Mouse (Mus musculus) hindbrain, embryonic 14.5 days (tissue): ENCODE results near the gene Olfr588-ps1. TPM values are rescaled to one million over a fixed set of nuclear protein-coding genes. Genes with fewer than 3 reads are reported as not detected.

Source experiments
- polyA plus RNA-seq: library from polyadenylated mRNA; unstranded; fragments of >200 nt; fragmentation: Nextera tagmentation; extraction: Ambion mirVana; gene quantifications from 2 replicates; pipeline ENCODE4 v1.2.1, GENCODE M21; 2014

Gene Olfr588-ps1
- polyA plus RNA-seq, 1 experiment from 2014 or later = not detected

Other genes with a start within 250 kb of the Olfr588-ps1 start
- not detected in 2 replicates for gene Olfr569, start 250.0 kb upstream of the Olfr588-ps1 start, polyA plus RNA-seq
- 0.25 TPM in 1 of 2 replicates, not detected in the other for gene Olfr570, start 246.3 kb upstream of the Olfr588-ps1 start, polyA plus RNA-seq
- gene Olfr571, start 223.3 kb upstream of the Olfr588-ps1 start, polyA plus RNA-seq = not detected in 2 replicates
- gene Olfr572, start 216.5 kb upstream of the Olfr588-ps1 start, polyA plus RNA-seq = not detected in 2 replicates
- not detected in 2 replicates for gene Olfr573-ps1, start 198.3 kb upstream of the Olfr588-ps1 start, polyA plus RNA-seq
- gene Olfr574, start 192.4 kb upstream of the Olfr588-ps1 start, polyA plus RNA-seq = not detected in 2 replicates
- not detected in 2 replicates for gene Olfr575, start 182.1 kb upstream of the Olfr588-ps1 start, polyA plus RNA-seq
- gene Olfr576, start 178.2 kb upstream of the Olfr588-ps1 start, polyA plus RNA-seq = not detected in 2 replicates
- not detected in 2 replicates for gene Olfr577, start 164.9 kb upstream of the Olfr588-ps1 start, polyA plus RNA-seq
- gene Olfr578, start 151.6 kb upstream of the Olfr588-ps1 start, polyA plus RNA-seq = not detected in 2 replicates
- gene Olfr582, start 102.9 kb upstream of the Olfr588-ps1 start, polyA plus RNA-seq = not detected in 2 replicates
- not detected in 2 replicates for gene Olfr583, start 89.6 kb upstream of the Olfr588-ps1 start, polyA plus RNA-seq
- gene Olfr584, start 59.0 kb upstream of the Olfr588-ps1 start, polyA plus RNA-seq = not detected in 2 replicates
- not detected in 2 replicates for gene Olfr585, start 43.2 kb upstream of the Olfr588-ps1 start, polyA plus RNA-seq
- gene Olfr586, start 15.2 kb upstream of the Olfr588-ps1 start, polyA plus RNA-seq = not detected in 2 replicates
- not detected in 2 replicates for gene Olfr589, start 15.5 kb downstream of the Olfr588-ps1 start, polyA plus RNA-seq
- not detected in 2 replicates for gene Olfr591, start 37.5 kb downstream of the Olfr588-ps1 start, polyA plus RNA-seq
- gene Olfr592, start 43.9 kb downstream of the Olfr588-ps1 start, polyA plus RNA-seq = not detected in 2 replicates
- gene Olfr593, start 71.0 kb downstream of the Olfr588-ps1 start, polyA plus RNA-seq = not detected in 2 replicates
- 0.07 TPM in 1 of 2 replicates, not detected in the other for gene Olfr594, start 76.1 kb downstream of the Olfr588-ps1 start, polyA plus RNA-seq
- not detected in 2 replicates for gene Usp17ld, start 111.6 kb downstream of the Olfr588-ps1 start, polyA plus RNA-seq
- not detected in 2 replicates for gene Olfr596, start 164.8 kb downstream of the Olfr588-ps1 start, polyA plus RNA-seq
- not detected in 2 replicates for gene Olfr597, start 175.4 kb downstream of the Olfr588-ps1 start, polyA plus RNA-seq
- gene Olfr598, start 182.7 kb downstream of the Olfr588-ps1 start, polyA plus RNA-seq = not detected in 2 replicates
- not detected in 2 replicates for gene Olfr599, start 195.0 kb downstream of the Olfr588-ps1 start, polyA plus RNA-seq
- gene Olfr600, start 208.8 kb downstream of the Olfr588-ps1 start, polyA plus RNA-seq = not detected in 2 replicates
- gene Olfr601, start 221.8 kb downstream of the Olfr588-ps1 start, polyA plus RNA-seq = not detected in 2 replicates
- not detected in 2 replicates for gene Olfr603, start 245.3 kb downstream of the Olfr588-ps1 start, polyA plus RNA-seq